Mouse (Mus musculus): Measurements from ENCODE around the gene Sympk.

DNA sequence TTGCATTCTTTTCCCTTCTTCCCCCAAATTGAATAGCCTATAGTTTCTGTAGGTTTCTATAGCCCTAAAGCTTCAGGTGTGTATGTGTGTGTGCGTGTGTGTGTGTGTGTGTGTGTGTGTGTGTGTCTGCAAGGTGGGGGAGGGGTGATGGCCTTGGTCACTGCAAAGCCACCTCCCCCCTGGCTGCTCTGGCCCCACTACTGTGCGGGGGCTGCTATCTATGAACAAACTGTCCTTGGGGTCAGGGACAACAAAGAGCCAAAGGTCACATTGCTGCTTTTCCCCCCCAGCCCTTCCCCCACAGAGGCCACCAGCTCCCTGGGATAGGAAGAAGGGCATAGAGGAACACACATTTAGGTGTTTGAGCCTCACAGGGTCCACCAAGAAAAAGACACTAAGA lies 11.3 kb upstream of the Sympk start:
- TF ChIP-seq CTCF (IDR thresholded peaks at IDR 0.05; ENCODE audit: control insufficient read depth, insufficient read depth, low read length), result no peak
- TF ChIP-seq POLR2A (IDR thresholded peaks at IDR 0.05; ENCODE audit: borderline replicate concordance, control insufficient read depth, low read depth, low read length), result no peak

All from bone marrow, adult 2 months (tissue).